In genomic region chr4:64200808-64201190, GRCm38 (mm10) we compare ENCODE assay signal across 15 mouse cellular contexts.
"Had no signal": no experiment of that assay in that cellular context is flagged by ENCODE, and none has a peak within 500 bp of the region (broad histone marks: within the 10 kb centered on the region; RNA-seq: fewer than 3 reads in every experiment).

No protein-coding gene starts in this region.

- H3K4me2 ChIP-seq: kidney, embryonic 15.5 days; limb, embryonic 12.5 days; limb, embryonic 15.5 days; liver, embryonic 11.5 days; lung, embryonic 14.5 days; midbrain, embryonic 13.5 days; neural tube, embryonic 13.5 days had no signal

- H3K9me3 ChIP-seq: kidney, embryonic 15.5 days; limb, embryonic 15.5 days; midbrain, embryonic 10.5 days; midbrain, embryonic 13.5 days had no signal

- H3K27me3 ChIP-seq: kidney, embryonic 15.5 days; limb, embryonic 12.5 days; limb, embryonic 15.5 days; midbrain, embryonic 13.5 days; neural tube, embryonic 13.5 days had no signal

- ATAC-seq: liver, postnatal 0 days had no signal

- H3K4me1 ChIP-seq: kidney, embryonic 15.5 days; limb, embryonic 12.5 days; midbrain, embryonic 10.5 days; neural tube, embryonic 13.5 days had no signal

- H3K36me3 ChIP-seq: kidney, embryonic 15.5 days; limb, embryonic 12.5 days; limb, embryonic 15.5 days; midbrain, embryonic 10.5 days; midbrain, embryonic 13.5 days; neural tube, embryonic 13.5 days had no signal

- DNase-seq: kidney, postnatal 36 days; liver, postnatal 0 days; thymus, adult 18-20 months had no signal

- H3K27ac ChIP-seq: kidney, embryonic 15.5 days; left cerebral cortex, adult 2 months; limb, embryonic 12.5 days; limb, embryonic 15.5 days; liver, embryonic 14.5 days; macrophage; midbrain, embryonic 10.5 days; midbrain, embryonic 13.5 days; neural tube, embryonic 13.5 days had no signal

- H3K9ac ChIP-seq: kidney, embryonic 15.5 days; limb, embryonic 12.5 days; limb, embryonic 15.5 days; liver, embryonic 14.5 days; liver, postnatal 0 days; lung, embryonic 14.5 days; midbrain, embryonic 13.5 days; neural tube, embryonic 13.5 days had no signal

- H3K4me3 ChIP-seq: kidney, embryonic 15.5 days; left cerebral cortex, adult 2 months; limb, embryonic 12.5 days; limb, embryonic 15.5 days; midbrain, embryonic 10.5 days; midbrain, embryonic 13.5 days; myocyte; neural tube, embryonic 13.5 days had no signal
